Mouse (Mus musculus): ENCODE measurements around the gene Plekhn1.

The Plekhn1 gene

DNA sequence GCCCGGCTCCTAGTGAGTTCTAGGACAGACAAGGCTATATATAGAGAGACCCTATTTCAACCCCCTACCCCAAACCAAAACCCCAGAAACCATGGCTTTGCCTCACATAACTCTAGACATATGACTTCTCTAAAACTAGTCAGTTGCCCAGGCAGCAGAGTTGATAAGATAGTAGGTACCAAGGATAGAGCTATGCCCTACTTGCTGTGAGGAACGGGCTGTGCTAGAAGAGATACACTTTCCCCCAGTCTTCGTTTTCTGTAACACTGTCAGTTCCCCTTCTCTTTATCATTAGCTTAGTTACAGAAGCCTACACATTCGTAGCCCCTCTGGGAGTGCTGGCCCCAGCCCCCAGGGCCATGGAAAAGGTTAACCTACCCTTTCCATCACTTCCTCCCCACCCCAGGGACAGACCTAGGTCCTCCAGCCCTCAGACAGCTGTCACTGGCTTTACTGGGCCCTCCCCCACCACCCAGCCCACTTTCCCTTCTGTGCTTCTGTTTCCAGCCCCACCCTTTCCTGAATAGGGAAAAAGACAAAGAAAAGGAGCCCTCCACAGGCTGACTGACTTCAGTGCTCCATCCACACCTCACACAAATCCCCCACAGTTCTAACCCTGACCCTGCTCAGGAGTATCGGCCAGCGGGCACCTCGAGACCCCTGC is 50.2 kb downstream of the Plekhn1 start:
- no peak for DNase-seq

DNA sequence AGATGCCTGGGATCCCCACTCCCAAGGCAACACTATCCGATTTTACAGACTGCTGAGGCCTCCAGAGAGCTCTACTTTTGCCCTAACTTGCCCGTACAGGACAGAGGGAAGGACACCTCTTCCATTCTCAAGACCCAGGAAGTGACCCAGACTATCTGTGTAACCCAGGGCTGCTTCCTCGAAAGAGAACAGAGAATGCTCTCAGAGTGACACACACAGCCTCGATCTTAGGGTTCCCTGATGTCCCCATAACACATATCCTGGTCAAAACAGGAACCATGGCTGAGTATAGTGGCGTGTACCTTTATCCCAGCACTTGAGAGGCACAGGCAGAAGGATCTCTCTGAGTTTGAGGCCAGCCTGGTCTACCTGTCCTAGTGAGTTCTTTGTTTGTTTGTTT is 50.9 kb downstream of the Plekhn1 start:
- no peak for DNase-seq

DNA sequence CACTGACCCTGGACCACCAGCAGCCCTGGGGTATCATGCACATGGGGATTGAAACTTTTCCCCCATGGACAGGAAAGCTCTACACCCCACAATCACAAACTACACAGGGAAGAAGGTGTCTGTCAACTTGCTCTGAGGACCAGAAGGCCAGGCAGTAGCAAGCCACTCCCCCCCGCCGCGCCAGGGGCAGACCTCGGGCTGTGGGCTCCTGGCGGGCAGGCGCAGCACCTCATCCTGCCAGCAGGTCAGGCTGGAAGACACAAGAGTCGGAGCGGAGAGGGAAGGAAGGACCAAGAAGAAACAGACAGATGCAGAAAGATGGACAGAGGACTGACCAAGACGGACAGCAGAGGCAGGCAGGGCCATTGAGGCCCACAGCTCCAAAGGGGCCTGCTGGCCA is 57.0 kb downstream of the Plekhn1 start:
- DNase-seq, result no peak

DNA sequence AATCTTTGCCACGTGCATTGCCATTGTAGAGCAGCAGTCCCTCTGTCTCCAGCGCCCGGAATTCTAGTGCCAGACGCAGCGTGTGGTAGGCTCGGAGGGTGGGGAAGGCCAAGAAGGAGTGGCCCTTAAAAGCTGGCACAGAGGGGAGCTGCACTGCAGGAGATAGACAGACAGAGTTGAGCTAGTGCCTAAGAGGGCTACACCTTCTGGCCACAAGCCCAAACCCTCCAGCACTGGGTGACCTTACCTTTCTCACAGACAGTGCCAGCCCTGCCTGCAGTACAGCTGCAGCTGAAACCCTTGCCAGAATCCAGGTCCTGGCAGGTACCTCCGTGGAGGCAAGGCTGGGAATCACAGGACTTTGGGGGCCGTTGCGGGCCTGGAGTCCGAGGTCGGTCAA is 62.8 kb downstream of the Plekhn1 start:
- DNase-seq, result no peak

Measured in kidney, postnatal 14 days (tissue).